Mouse (Mus musculus) embryonic facial prominence, embryonic 11.5 days (tissue): ENCODE measurements around the gene Gcnt7. TPM values are rescaled to one million over a fixed set of nuclear protein-coding genes. Genes with fewer than 3 reads are reported as not detected.

Experiments used
- ATAC-seq: fragments of 200-750 bp; cut with Nextera tagmentation; replicated peaks from 2 replicates; pipeline ENCODE4 v1.8.0; 2017; ENCODE audit warnings: low read depth; ENCODE audit not compliant: insufficient number of reproducible peaks, low FRiP score, low TSS enrichment
- DNase-seq: peaks from one replicate; pipeline ENCODE4 v3.0.0-alpha.2; 2015; ENCODE audit warnings: low spot score
- H3K27ac ChIP-seq: fragments of 300-500 bp; sonication (generic); replicated peaks from 2 replicates; pipeline ENCODE4 v1.5.1; 2014; ENCODE audit warnings: mild to moderate bottlenecking, low read depth, low read length, control low read depth
- H3K27me3 ChIP-seq: fragments of 300-500 bp; sonication (generic); 2 replicates; pipeline ENCODE4 v1.6.1; 2014; ENCODE audit warnings: mild to moderate bottlenecking, low read length, moderate library complexity, mixed read lengths; ENCODE audit not compliant: control insufficient read depth, insufficient read depth
- H3K36me3 ChIP-seq: fragments of 300-500 bp; sonication (generic); replicated peaks from 2 replicates; pipeline ENCODE4 v1.6.1; 2014; ENCODE audit warnings: low read depth, mild to moderate bottlenecking, low read length, moderate library complexity, mixed read lengths; ENCODE audit not compliant: control insufficient read depth, insufficient read depth
- H3K4me1 ChIP-seq: fragments of 300-500 bp; sonication (generic); 2 replicates; pipeline ENCODE4 v1.6.1; 2014; ENCODE audit warnings: low read length, mixed read lengths; ENCODE audit not compliant: control insufficient read depth, insufficient read depth
- H3K4me2 ChIP-seq: fragments of 300-500 bp; sonication (generic); 2 replicates; pipeline ENCODE4 v1.6.1; 2014; ENCODE audit warnings: low read depth, mild to moderate bottlenecking, control low read depth, low read length, moderate library complexity
- H3K4me3 ChIP-seq: fragments of 300-500 bp; sonication (generic); 2 replicates; pipeline ENCODE4 v1.5.1; 2014; ENCODE audit warnings: low read depth, low read length, control low read depth
- H3K9ac ChIP-seq: fragments of 300-500 bp; sonication (generic); replicated peaks from 2 replicates; pipeline ENCODE4 v1.6.1; 2014; ENCODE audit warnings: mild to moderate bottlenecking, control low read depth, low read length
- H3K9me3 ChIP-seq: fragments of 300-500 bp; sonication (generic); replicated peaks from 2 replicates; pipeline ENCODE4 v1.6.1; 2016; ENCODE audit warnings: mild to moderate bottlenecking, low read length, inconsistent platforms, mixed read lengths; ENCODE audit not compliant: control insufficient read depth
- WGBS: fragments of 180-500 bp; shearing (Covaris S2); extraction: QIAGEN DNeasy Blood & Tissue Kit; methylation state at CpG from one replicate; pipeline ENCODE4 v1.1.7; 2014; 5-methylcytosine and 5-hydroxymethylcytosine counted together
- polyA plus RNA-seq: library from polyadenylated mRNA; unstranded; fragments of >200 nt; fragmentation: Nextera tagmentation; extraction: Ambion mirVana; gene quantifications from 2 replicates; pipeline ENCODE4 v1.2.1, GENCODE M21; 2014

Gene Gcnt7
- polyA plus RNA-seq, 1 experiment from 2014 or later: 0.22 TPM

DNA sequence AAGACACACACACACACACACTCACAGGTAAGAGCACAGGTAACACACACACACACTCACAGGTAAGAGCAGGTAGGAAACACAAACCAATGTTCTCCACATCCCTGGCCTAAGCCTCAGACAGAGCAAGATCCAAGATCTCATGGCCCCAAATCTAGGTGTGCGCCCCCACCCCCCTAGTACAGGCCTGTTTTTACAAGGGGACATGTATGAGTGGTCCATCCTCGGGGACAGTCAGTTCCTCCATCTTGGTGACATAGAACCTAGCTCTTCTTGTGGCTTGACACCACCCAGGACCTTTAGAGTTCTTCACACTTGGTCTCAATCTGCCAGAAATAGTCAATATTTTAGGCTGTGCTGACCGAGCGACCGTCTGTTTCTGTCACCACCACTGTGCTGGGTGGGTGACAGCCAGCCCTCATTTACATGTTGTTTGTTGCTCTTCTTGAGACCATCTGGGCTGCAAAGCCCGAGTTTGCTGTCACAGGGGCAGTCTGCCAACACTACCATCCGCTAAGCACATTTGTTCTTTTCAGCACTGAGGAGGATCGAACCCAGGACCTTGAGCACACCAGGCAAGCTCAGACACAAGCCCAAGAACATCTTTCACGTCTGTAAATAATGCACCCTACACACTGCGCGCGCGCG lies 25.5 kb upstream of the Gcnt7 start:
- H3K4me1 ChIP-seq: no peaks in the 10 kb centered on the region; the same call in 1 of the 2 replicates
- no peak for ATAC-seq
- no peak overlapping the region for H3K4me2 ChIP-seq
- H3K4me3 ChIP-seq: no peak overlapping the region
- H3K9ac ChIP-seq: no peak overlapping the region
- no peaks in the 10 kb centered on the region for H3K36me3 ChIP-seq
- 85% methylated on average over 14 of the region's 14 CpGs for WGBS
- no peak for DNase-seq
- H3K9me3 ChIP-seq: no peaks in the 10 kb centered on the region
- no peak overlapping the region for H3K27ac ChIP-seq
- no peaks in the 10 kb centered on the region for H3K27me3 ChIP-seq

DNA sequence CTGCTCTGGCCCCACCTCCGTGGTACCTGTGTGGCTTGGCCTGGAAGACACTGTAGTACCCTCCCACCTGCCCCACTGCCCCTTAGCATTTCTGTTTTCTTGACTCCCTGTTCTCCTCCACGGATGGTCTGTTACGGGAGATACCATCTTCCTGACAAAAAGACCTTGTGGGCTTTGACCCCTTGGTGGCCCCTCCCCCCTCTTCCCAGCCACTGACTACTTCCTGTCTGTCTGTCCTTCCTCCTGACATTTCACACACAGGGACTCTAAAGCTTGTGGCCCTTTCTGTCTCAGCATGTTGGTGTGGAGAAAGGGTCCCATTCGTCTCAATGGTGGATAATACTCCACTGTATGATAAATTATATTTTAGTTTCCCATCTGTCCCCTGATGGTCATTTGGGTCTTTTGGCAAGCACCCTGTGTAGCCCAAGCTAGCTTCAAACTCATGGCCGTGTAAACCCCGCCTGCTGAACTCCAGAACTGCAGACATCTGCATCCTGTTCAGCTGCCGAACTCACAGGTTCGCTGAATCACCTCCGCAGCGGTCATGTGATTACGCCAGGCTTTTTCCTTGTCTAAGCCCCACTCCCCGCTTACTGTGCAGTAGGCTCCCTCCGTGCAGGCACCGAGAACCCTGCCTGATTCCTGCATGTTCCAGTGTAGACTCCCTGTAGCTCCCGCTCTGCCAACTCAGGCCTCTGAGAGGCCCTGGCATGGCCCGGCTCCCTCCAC lies 23.4 kb upstream of the Gcnt7 start:
- Histone ChIP-seq H3K27me3 (no peaks in the 10 kb centered on the region), H3K4me1 (no peaks in the 10 kb centered on the region; the same call in 1 of the 2 replicates), H3K27ac (no peak overlapping the region), H3K4me3 (no peak overlapping the region), H3K4me2 (no peak overlapping the region), H3K36me3 (no peaks in the 10 kb centered on the region), H3K9me3 (no peaks in the 10 kb centered on the region), H3K9ac (no peak overlapping the region)
- ATAC-seq (no peak), DNase-seq (no peak)
- WGBS: 82% methylated on average over 16 of the region's 16 CpGs

DNA sequence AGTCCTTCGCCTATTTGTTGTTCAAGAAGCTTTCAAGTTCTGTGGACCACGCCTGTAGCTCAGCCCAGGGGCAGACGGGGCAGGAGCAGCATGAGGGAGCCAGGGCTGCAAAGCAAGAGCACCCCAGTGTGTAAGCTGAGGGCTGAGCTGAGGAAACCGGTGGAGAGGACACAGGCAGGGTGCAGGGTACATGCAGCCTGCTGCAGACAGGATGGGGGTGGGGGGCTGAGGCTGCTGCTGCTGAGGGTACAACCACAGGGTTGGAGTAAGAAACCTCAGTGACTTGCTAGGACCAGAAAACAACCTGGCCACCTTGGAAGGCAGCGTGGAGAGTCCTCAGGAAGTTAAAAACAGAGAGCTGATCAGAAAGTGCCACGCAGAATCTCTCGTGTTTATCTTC lies 21.9 kb upstream of the Gcnt7 start:
- WGBS: 65% methylated on average over 7 of the region's 7 CpGs
- DNase-seq: no peak
- Histone ChIP-seq H3K4me3 (no peak overlapping the region), H3K27ac (no peak overlapping the region), H3K4me1 (no peaks in the 10 kb centered on the region; the same call in 1 of the 2 replicates), H3K27me3 (no peaks in the 10 kb centered on the region), H3K9me3 (no peaks in the 10 kb centered on the region), H3K4me2 (no peak overlapping the region), H3K36me3 (no peaks in the 10 kb centered on the region), H3K9ac (no peak overlapping the region)
- no peak for ATAC-seq

DNA sequence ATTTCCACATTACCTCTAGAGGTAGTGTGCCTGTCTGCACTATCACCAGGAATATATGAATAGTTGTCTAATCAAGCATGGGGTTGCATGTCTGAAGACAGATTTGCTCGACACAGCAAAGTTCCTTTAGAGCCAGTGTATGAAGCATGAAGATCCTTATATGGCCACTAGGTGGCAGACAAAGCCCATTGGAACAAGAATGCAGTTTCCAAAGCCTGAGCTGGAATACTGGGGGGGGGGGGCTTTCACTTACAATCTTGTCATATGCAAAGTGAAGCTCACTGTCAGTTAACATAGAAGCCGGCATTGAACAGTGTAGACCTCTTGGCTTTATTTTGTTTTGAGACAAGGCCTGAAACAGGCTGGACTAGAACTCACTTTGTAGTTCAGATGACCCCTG lies 19.5 kb upstream of the Gcnt7 start:
- peak; percentile 78 for DNase-seq
- H3K9ac ChIP-seq: no peak overlapping the region
- WGBS: 0% methylated on average over 2 of the region's 2 CpGs
- no peaks in the 10 kb centered on the region for H3K27me3 ChIP-seq
- no peak overlapping the region for H3K4me3 ChIP-seq
- H3K9me3 ChIP-seq: no peaks in the 10 kb centered on the region
- H3K4me2 ChIP-seq: no peak overlapping the region
- no peaks in the 10 kb centered on the region for H3K36me3 ChIP-seq
- no peak overlapping the region for H3K27ac ChIP-seq
- no peaks in the 10 kb centered on the region for H3K4me1 ChIP-seq
- ATAC-seq: 0 out of 2 replicates have a peak, but pooled peaks have one; percentile 45

DNA sequence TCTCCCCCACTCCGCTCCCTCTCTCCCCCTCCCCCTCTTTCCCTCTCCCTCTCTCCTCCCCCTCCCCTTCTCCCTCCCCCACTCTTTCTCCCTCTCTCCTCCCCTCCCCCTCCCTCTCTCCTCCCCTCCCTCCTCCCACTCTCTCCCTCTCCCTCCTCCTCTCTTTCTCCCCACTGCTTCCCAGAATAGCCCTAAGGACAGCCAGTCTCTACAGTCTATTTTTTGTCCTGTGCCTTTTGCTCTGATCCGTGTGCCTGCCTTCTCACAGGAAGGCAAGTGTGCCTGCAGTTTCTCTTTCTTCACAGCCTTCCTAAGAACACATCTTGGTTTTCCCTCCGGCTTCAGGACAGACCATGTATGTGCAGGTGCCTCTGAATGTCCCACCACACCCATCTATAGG lies 19.0 kb upstream of the Gcnt7 start:
- Histone ChIP-seq H3K27me3 (no peaks in the 10 kb centered on the region), H3K9me3 (no peaks in the 10 kb centered on the region), H3K9ac (no peak overlapping the region), H3K4me1 (no peaks in the 10 kb centered on the region), H3K4me3 (no peak overlapping the region), H3K4me2 (no peak overlapping the region), H3K27ac (no peak overlapping the region), H3K36me3 (no peaks in the 10 kb centered on the region)
- DNase-seq (no peak), ATAC-seq (0 out of 2 replicates have a peak, but pooled peaks have one; percentile 17)
- WGBS: 41% methylated on average over 3 of the region's 3 CpGs

DNA sequence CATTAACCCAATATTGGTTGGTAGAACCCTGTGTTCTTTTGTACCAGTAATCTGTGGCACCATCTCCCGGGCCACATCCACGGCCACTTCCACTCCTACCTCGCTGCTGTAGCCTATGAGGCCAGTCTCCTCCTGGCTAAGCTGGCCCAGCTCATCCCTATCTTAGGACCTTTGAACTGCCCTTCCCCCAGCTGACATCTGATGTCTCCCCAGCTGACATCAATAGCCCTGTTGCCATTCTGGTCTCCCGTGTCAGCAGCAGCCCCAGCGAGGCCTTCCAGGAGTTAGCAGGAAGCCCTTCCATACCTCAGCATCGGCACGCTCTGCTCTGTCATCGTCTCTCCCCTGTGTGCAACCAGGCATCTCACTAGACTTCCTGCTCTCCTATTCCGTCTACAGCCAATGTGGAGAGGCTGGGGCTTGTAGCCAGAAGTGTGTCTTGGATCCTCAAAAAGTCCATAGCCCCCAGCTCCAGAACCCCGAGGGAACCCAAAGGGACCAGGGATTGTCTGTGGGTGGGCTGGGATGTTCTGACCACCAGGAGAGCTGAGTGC lies 18.4 kb upstream of the Gcnt7 start:
- no peak overlapping the region for H3K9ac ChIP-seq
- no peak overlapping the region for H3K4me2 ChIP-seq
- ATAC-seq: no peak
- no peaks in the 10 kb centered on the region for H3K36me3 ChIP-seq
- DNase-seq: no peak
- no peaks in the 10 kb centered on the region for H3K9me3 ChIP-seq
- H3K4me3 ChIP-seq: no peak overlapping the region
- 29% methylated on average over 10 of the region's 10 CpGs for WGBS
- no peaks in the 10 kb centered on the region for H3K27me3 ChIP-seq
- no peaks in the 10 kb centered on the region for H3K4me1 ChIP-seq
- no peak overlapping the region for H3K27ac ChIP-seq

DNA sequence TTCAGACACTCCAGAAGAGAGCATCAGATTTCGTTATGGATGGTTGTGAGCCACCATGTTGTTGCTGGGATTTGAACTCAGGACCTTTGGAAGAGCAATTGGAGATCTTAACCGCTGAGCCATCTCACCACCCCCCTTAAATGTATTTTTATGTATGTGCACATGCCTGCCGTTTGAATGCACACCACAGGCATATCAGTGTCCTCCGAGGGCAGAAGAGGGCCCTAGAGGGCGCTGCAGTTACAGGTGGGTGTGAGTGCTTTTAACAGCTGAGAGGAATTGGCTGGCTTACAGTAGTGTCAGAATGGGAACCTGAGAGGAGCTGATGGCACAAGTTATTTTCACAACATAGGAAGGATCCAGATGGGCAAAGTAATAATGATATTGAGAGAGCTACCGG lies 16.6 kb upstream of the Gcnt7 start:
- Histone ChIP-seq H3K4me3 (no peak overlapping the region), H3K36me3 (no peaks in the 10 kb centered on the region), H3K9ac (no peak overlapping the region), H3K27ac (no peak overlapping the region), H3K4me1 (no peaks in the 10 kb centered on the region), H3K27me3 (no peaks in the 10 kb centered on the region), H3K9me3 (no peaks in the 10 kb centered on the region), H3K4me2 (no peak overlapping the region)
- no peak for ATAC-seq
- 37% methylated on average over 6 of the region's 6 CpGs for WGBS
- DNase-seq: peak; percentile 45

DNA sequence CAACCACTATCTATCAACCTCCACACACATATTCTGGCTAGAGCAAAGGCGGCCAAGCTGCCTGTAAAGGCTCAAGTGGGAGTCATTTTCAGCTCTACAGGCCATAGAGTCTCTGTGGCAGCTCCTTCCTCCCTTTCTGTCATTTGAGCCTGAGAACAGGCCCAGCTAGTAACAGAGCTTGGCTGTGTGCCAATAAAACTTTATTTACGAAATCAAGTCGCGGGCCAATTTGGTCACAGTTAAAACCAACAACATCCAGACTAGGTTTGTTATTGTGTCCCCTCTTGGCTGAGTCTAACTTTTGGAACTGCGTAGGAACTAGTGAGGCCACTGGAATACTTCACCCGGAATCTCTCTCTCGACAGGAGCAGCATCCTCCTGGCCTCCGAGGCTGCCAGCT lies 15.2 kb upstream of the Gcnt7 start:
- Histone ChIP-seq H3K27ac (no peak overlapping the region), H3K9me3 (no peaks in the 10 kb centered on the region), H3K4me3 (no peak overlapping the region), H3K27me3 (no peaks in the 10 kb centered on the region), H3K9ac (no peak overlapping the region), H3K36me3 (no peaks in the 10 kb centered on the region; the same call in 1 of the 2 replicates), H3K4me2 (no peak overlapping the region), H3K4me1 (no peaks in the 10 kb centered on the region)
- ATAC-seq: no peak
- peak; percentile 20 for DNase-seq
- WGBS: 79% methylated on average over 8 of the region's 8 CpGs
